Mouse (Mus musculus): ENCODE measurements around the gene Olfr1162. TPM values are rescaled to one million over a fixed set of nuclear protein-coding genes. Genes with fewer than 3 reads are reported as not detected.
"Not testable (repeated sequence)": the region's sequence is repeated elsewhere in the genome, so short reads cannot be mapped to it uniquely, and the experiment has no call there.

Olfr1162 gene
- not detected in 2 replicates for polyA plus RNA-seq (2015; fragmentation: Nextera tagmentation; extraction: Ambion mirVana)

DNA sequence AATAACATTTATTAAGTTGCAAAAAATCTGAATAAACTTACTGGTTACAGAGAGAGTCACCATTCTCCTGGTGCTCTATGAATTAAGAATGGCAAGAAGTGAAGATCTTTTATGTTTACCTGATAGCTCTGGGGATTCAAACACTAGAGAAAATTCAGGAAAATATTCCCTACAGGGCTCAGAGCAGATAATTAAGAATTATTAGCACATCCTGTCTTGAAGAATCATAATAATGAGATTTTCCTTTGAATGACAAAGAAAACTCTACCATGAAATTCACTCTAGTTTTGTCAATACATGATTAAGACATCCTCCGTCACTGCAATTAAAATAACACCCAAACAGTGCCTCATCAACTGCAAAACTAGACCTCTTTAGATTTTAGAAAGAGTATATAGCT is at the start of gene Olfr1162:
Olfr1162 (minus strand) TSS at position 101 of the 400 bp plus-strand sequence.
- Histone ChIP-seq H3K4me2 (no peak within 1 kb of the TSS), H3K9me3 (no peaks in the 10 kb centered on the region), H3K9ac (no peak within 1 kb of the TSS), H3K27ac (no peak within 1 kb of the TSS), H3K4me1 (no peaks in the 10 kb centered on the region), H3K4me3 (no peak within 1 kb of the TSS), H3K36me3 (no peaks in the 10 kb centered on the region), H3K27me3 (no peaks in the 10 kb centered on the region)
- no peak for ATAC-seq (ENCODE audit: insufficient number of reproducible peaks, low FRiP score, low TSS enrichment, low read depth)
- 74% methylated on average over 1 of the region's 1 CpGs for WGBS

DNA sequence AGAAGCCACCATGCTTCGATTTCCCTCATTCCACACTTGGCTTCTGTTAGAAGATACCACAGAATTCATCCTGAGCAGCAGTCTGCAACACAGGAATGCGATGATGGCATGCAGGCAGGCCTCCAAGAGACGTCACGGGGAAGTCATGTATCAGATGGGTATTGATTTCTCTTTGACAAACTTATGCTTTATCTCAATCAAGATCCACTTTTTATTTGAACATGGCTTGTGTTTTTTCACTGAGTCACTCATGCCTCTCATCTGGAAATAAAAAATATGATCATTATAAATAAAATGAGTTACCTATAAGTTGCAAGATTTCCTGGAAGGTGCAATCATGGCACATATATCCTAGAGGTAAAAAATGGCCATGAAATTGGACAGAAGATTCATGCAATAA is 42.9 kb upstream of the Olfr1162 start, which contains the start of gene Olfr1164:
Olfr1164 (minus strand) TSS at position 101 of the 400 bp plus-strand sequence.
- H3K27ac ChIP-seq, result no peak within 1 kb of the TSS
- no peak for ATAC-seq (ENCODE audit: insufficient number of reproducible peaks, low FRiP score, low TSS enrichment, low read depth)
- no peak within 1 kb of the TSS for H3K4me2 ChIP-seq
- H3K4me1 ChIP-seq, result no peaks in the 10 kb centered on the region
- H3K27me3 ChIP-seq, result no peaks in the 10 kb centered on the region
- no peak within 1 kb of the TSS for H3K9ac ChIP-seq
- WGBS, result 81% methylated on average over 4 of the region's 4 CpGs
- H3K4me3 ChIP-seq, result no peak within 1 kb of the TSS
- no peaks in the 10 kb centered on the region for H3K9me3 ChIP-seq
- H3K36me3 ChIP-seq, result no peaks in the 10 kb centered on the region

DNA sequence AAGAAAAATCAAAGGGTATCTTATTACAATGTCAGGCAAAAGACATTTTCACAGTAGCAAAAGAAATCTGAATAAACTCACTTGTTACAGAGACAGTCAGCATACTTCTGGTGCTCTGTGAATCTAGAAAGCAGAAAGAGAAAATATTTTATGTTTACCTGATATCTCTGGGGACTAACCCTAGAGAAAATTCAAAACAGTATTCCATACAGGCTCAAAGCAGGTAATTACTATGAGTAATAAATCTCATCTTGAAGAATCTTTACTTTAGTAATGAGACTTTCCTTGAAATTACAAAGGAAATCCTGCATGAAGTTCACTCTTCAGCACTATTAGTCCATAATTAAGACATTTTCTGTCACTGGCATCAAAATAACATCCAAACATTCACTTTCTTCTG is 20.8 kb upstream of the Olfr1162 start, which contains the start of gene Olfr1163:
Olfr1163 (minus strand) TSS at position 101 of the 400 bp plus-strand sequence.
- H3K27ac ChIP-seq, result no peak within 1 kb of the TSS
- no peak within 1 kb of the TSS for H3K4me3 ChIP-seq
- no peaks in the 10 kb centered on the region for H3K27me3 ChIP-seq
- H3K36me3 ChIP-seq, result no peaks in the 10 kb centered on the region
- no peak within 1 kb of the TSS for H3K9ac ChIP-seq
- no peaks in the 10 kb centered on the region for H3K9me3 ChIP-seq
- no peak for ATAC-seq (ENCODE audit: insufficient number of reproducible peaks, low FRiP score, low TSS enrichment, low read depth)
- H3K4me2 ChIP-seq, result no peak within 1 kb of the TSS
- H3K4me1 ChIP-seq, result no peaks in the 10 kb centered on the region

DNA sequence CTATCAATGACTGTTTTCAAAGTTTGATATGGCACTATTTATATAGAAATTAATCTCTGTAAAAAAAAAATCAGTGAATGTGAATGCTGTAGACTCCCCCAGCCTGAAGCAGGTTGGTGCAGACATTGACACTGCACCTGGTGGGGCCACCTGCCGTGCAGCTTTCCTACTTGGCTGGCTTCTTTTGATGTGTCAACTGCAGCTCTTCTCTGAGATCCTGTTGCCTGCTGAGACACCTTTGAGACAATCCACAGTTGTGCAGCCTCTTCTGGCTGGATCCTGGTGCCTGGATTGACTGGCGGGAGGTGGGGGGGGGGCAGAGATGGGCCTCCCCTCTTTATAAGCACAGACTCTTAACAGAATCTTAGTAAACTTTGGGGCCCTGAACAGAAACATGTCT is 12.7 kb upstream of the Olfr1162 start:
- ATAC-seq (ENCODE audit: insufficient number of reproducible peaks, low FRiP score, low TSS enrichment, low read depth), result no peak

DNA sequence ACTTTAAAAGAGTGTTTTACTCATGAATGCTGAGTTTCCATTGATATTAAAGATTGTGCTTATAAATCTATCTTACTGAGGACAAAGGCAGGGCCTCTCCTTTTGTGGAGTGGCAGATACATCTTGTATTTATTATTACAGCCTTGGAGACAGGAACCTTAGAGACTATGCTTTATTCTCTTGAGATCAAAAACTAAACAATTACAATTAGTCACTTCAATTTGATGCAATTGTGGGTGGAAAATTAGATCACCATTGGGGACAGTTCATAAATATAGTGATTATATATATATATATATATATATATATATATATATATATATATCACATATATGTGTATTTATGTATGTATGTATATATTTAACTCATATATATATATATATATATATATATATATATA is 13.3 kb downstream of the Olfr1162 start, which contains the start of gene Olfr73:
Olfr73 (minus strand) TSS at position 101 of the 400 bp plus-strand sequence.
- Histone ChIP-seq H3K4me1 (no peaks in the 10 kb centered on the region), H3K9me3 (no peaks in the 10 kb centered on the region), H3K27ac (no peak within 1 kb of the TSS), H3K4me2 (no peak within 1 kb of the TSS), H3K27me3 (no peaks in the 10 kb centered on the region), H3K36me3 (no peaks in the 10 kb centered on the region), H3K4me3 (no peak within 1 kb of the TSS), H3K9ac (no peak within 1 kb of the TSS)
- no peak for ATAC-seq (ENCODE audit: insufficient number of reproducible peaks, low FRiP score, low TSS enrichment, low read depth)

More for the DNA sequence above, 12.7 kb upstream of the Olfr1162 start:
- 86% methylated on average over 2 of the region's 2 CpGs for WGBS
- H3K27ac ChIP-seq, result no peak overlapping the region
- no peaks in the 10 kb centered on the region for H3K9me3 ChIP-seq
- H3K4me3 ChIP-seq, result no peak overlapping the region
- no peak overlapping the region for H3K4me2 ChIP-seq
- H3K36me3 ChIP-seq, result no peaks in the 10 kb centered on the region
- H3K4me1 ChIP-seq, result no peaks in the 10 kb centered on the region
- H3K27me3 ChIP-seq, result no peaks in the 10 kb centered on the region
- H3K9ac ChIP-seq, result no peak overlapping the region

DNA sequence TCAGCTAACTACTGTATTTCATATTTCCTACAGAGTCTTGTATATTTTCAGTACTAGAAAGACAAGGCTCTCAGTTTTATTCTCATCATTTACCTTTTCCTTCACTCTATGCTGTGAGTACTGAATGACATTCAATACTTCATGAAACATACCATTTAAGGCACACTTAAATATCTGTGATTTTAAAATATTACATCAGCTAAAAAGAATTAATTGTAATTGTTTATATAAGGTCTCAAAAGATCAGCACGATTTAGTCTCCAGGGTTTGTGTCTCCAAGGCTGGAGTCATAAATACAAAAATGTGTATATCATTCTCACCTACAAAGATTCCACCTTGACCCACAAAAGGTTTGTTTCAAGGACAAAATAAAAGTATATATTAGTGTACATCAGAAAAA is 28.5 kb downstream of the Olfr1162 start, which contains the start of gene Olfr1161:
Olfr1161 (plus strand) TSS at position 301 of the 400 bp plus-strand sequence.
- not testable (repeated sequence) for H3K4me1 ChIP-seq; H3K27ac ChIP-seq; H3K9ac ChIP-seq; H3K27me3 ChIP-seq; H3K4me3 ChIP-seq; H3K9me3 ChIP-seq; ATAC-seq (ENCODE audit: insufficient number of reproducible peaks, low FRiP score, low TSS enrichment, low read depth); H3K36me3 ChIP-seq; H3K4me2 ChIP-seq
- WGBS, result 70% methylated on average over 1 of the region's 1 CpGs

DNA sequence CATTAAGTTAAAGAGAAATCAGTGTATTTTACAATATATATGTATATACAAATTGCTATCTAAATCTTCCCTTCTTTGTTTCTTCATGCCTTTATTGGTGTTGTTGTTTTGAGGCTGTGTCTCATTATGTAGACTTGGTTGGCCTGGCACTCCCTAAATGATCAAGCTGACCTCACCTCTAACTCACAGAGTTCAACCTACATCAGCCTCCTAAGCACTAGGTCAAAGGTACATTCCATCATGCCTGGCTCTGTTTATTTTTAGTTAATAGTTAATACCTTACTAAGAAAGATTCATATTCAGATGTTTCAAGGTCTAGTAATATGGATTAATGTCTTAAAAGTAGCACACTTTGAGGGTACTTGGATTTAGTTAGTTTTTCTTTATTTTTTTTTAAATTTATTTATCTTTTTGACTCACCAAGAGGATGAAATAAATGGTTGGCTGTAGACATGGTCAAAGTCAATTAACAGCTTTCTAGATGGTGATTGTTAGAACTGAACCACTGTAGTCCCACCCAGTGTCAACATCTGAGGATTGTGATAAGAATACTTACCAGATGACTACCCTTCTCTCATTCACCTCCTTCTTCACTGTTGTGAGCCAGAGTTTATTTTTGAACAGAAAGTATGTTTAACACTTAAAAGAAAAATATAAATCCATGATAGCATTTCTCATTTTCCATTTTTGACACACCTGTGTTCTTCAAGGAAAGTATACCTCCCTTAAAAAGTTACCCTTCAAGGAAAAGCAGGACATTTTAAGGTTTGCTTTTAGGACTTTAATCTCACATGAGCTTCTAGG is 43.2 kb downstream of the Olfr1162 start, which contains the start of gene Olfr1160:
Olfr1160 (minus strand) TSS at position 754 of the 804 bp plus-strand sequence.
- Histone ChIP-seq H3K4me1 (no peaks in the 10 kb centered on the region), H3K4me3 (no peak within 1 kb of the TSS), H3K36me3 (no peaks in the 10 kb centered on the region), H3K27me3 (no peaks in the 10 kb centered on the region), H3K27ac (no peak within 1 kb of the TSS), H3K4me2 (no peak within 1 kb of the TSS), H3K9me3 (no peaks in the 10 kb centered on the region), H3K9ac (no peak within 1 kb of the TSS)
- ATAC-seq (ENCODE audit: insufficient number of reproducible peaks, low FRiP score, low TSS enrichment, low read depth), result no peak

Other genes with a start within 250 kb of the Olfr1162 start
- not detected in 2 replicates for gene Olfr1145, start 241.3 kb downstream of the Olfr1162 start, polyA plus RNA-seq (2015; fragmentation: Nextera tagmentation; extraction: Ambion mirVana)
- not detected in 2 replicates for gene Olfr1148, start 220.6 kb downstream of the Olfr1162 start, polyA plus RNA-seq (2015; fragmentation: Nextera tagmentation; extraction: Ambion mirVana)
- gene Olfr1150-ps1, start 207.1 kb downstream of the Olfr1162 start, polyA plus RNA-seq (2015; fragmentation: Nextera tagmentation; extraction: Ambion mirVana), result not detected in 2 replicates
- gene Olfr1151, start 195.3 kb downstream of the Olfr1162 start, polyA plus RNA-seq (2015; fragmentation: Nextera tagmentation; extraction: Ambion mirVana), result not detected in 2 replicates
- gene Olfr1152, start 184.6 kb downstream of the Olfr1162 start, polyA plus RNA-seq (2015; fragmentation: Nextera tagmentation; extraction: Ambion mirVana), result not detected in 2 replicates
- not detected in 2 replicates for gene Olfr1153, start 156.2 kb downstream of the Olfr1162 start, polyA plus RNA-seq (2015; fragmentation: Nextera tagmentation; extraction: Ambion mirVana)
- gene Olfr1154, start 146.0 kb downstream of the Olfr1162 start, polyA plus RNA-seq (2015; fragmentation: Nextera tagmentation; extraction: Ambion mirVana), result not detected in 2 replicates
- not detected in 2 replicates for gene Olfr1155, start 106.0 kb downstream of the Olfr1162 start, polyA plus RNA-seq (2015; fragmentation: Nextera tagmentation; extraction: Ambion mirVana)
- not detected in 2 replicates for gene Olfr1156, start 98.0 kb downstream of the Olfr1162 start, polyA plus RNA-seq (2015; fragmentation: Nextera tagmentation; extraction: Ambion mirVana)
- not detected in 2 replicates for gene Olfr1157, start 82.8 kb downstream of the Olfr1162 start, polyA plus RNA-seq (2015; fragmentation: Nextera tagmentation; extraction: Ambion mirVana)
- gene Olfr74, start 76.5 kb downstream of the Olfr1162 start, polyA plus RNA-seq (2015; fragmentation: Nextera tagmentation; extraction: Ambion mirVana), result not detected in 2 replicates
- gene Olfr1158, start 61.0 kb downstream of the Olfr1162 start, polyA plus RNA-seq (2015; fragmentation: Nextera tagmentation; extraction: Ambion mirVana), result not detected in 2 replicates
- not detected in 2 replicates for gene Olfr1160, start 42.9 kb downstream of the Olfr1162 start, polyA plus RNA-seq (2015; fragmentation: Nextera tagmentation; extraction: Ambion mirVana)
- gene Olfr1161, start 28.4 kb downstream of the Olfr1162 start, polyA plus RNA-seq (2015; fragmentation: Nextera tagmentation; extraction: Ambion mirVana), result not detected in 2 replicates
- gene Olfr73, start 13.4 kb downstream of the Olfr1162 start, polyA plus RNA-seq (2015; fragmentation: Nextera tagmentation; extraction: Ambion mirVana), result 0.05 TPM in 1 of 2 replicates, not detected in the other
- not detected in 2 replicates for gene Olfr1163, start 20.7 kb upstream of the Olfr1162 start, polyA plus RNA-seq (2015; fragmentation: Nextera tagmentation; extraction: Ambion mirVana)
- not detected in 2 replicates for gene Olfr1164, start 42.8 kb upstream of the Olfr1162 start, polyA plus RNA-seq (2015; fragmentation: Nextera tagmentation; extraction: Ambion mirVana)
- gene Olfr1166, start 77.1 kb upstream of the Olfr1162 start, polyA plus RNA-seq (2015; fragmentation: Nextera tagmentation; extraction: Ambion mirVana), result not detected in 2 replicates
- gene Olfr1167, start 104.1 kb upstream of the Olfr1162 start, polyA plus RNA-seq (2015; fragmentation: Nextera tagmentation; extraction: Ambion mirVana), result not detected in 2 replicates
- not detected in 2 replicates for gene Olfr1168, start 130.8 kb upstream of the Olfr1162 start, polyA plus RNA-seq (2015; fragmentation: Nextera tagmentation; extraction: Ambion mirVana)
- gene Olfr1170, start 177.2 kb upstream of the Olfr1162 start, polyA plus RNA-seq (2015; fragmentation: Nextera tagmentation; extraction: Ambion mirVana), result not detected in 2 replicates
- not detected in 2 replicates for gene Olfr1173, start 228.7 kb upstream of the Olfr1162 start, polyA plus RNA-seq (2015; fragmentation: Nextera tagmentation; extraction: Ambion mirVana)